Mouse (Mus musculus) CH12.LX (cell line): ENCODE data around the gene Map4k1.

Source experiments
- CTCF ChIP-seq, 2 experiments: IDR thresholded peaks in 1 of 2; conservative IDR thresholded peaks in 1 of 2; 2 replicates each; pipeline ENCODE4 v1.5.1; 2011 to 2012; ENCODE audit warnings: low read depth in 2 of 2, low read length in 2 of 2, improper control_type of control experiment in 1 of 2, inconsistent platforms in 1 of 2, mild to moderate bottlenecking in 1 of 2, moderate library complexity in 1 of 2
- MAX ChIP-seq: IDR thresholded peaks from 2 replicates; pipeline ENCODE4 v1.6.1; 2011; ENCODE audit warnings: low read length, improper control_type of control experiment
- MAZ ChIP-seq: IDR thresholded peaks from 2 replicates; pipeline ENCODE4 v1.6.1; 2012; ENCODE audit warnings: low read depth, mild to moderate bottlenecking, inconsistent platforms, low read length, improper control_type of control experiment, moderate library complexity
- POLR2A ChIP-seq: IDR thresholded peaks from 2 replicates; pipeline ENCODE4 v1.6.1; 2011; ENCODE audit warnings: low read depth, mild to moderate bottlenecking, improper control_type of control experiment, low read length
- USF2 ChIP-seq: conservative IDR thresholded peaks from 2 replicates; pipeline ENCODE4 v1.6.1; 2011; ENCODE audit warnings: low read depth, low read length, improper control_type of control experiment
- ZKSCAN1 ChIP-seq: IDR thresholded peaks from 2 replicates; pipeline ENCODE4 v1.6.1; 2012; ENCODE audit warnings: low read depth, inconsistent platforms, low read length, improper control_type of control experiment, borderline replicate concordance

- TF ChIP-seq USF2 (no peak), CTCF (conservative IDR thresholded peaks at IDR 0.05 in 1 of 2, IDR thresholded peaks at IDR 0.05 in 1 of 2; ENCODE audit: low read depth in 2 of 2, low read length in 2 of 2) (no peak), ZKSCAN1 (no peak), POLR2A (no peak), MAZ (no peak), MAX (no peak)
These were observed 35.6 kb upstream of the Map4k1 start for GRCm38 (mm10) chr7:28946271-28946610.
